Mouse (Mus musculus) testis, adult 2 months (tissue): ENCODE data around the gene Fosl1.

ENCODE experiments used
- CTCF ChIP-seq: fragments of 200-500 bp; IDR thresholded peaks from 2 replicates; pipeline ENCODE4 v1.5.1; 2012; ENCODE audit warnings: low read depth, mild to moderate bottlenecking, inconsistent platforms, low read length, moderate library complexity; ENCODE audit not compliant: control insufficient read depth, insufficient read depth, insufficient replicate concordance
- POLR2A ChIP-seq: fragments of 200-500 bp; IDR thresholded peaks from 2 replicates; pipeline ENCODE4 v1.6.1; 2012; ENCODE audit warnings: low read depth, mild to moderate bottlenecking, inconsistent platforms, low read length, moderate library complexity; ENCODE audit not compliant: control insufficient read depth

DNA sequence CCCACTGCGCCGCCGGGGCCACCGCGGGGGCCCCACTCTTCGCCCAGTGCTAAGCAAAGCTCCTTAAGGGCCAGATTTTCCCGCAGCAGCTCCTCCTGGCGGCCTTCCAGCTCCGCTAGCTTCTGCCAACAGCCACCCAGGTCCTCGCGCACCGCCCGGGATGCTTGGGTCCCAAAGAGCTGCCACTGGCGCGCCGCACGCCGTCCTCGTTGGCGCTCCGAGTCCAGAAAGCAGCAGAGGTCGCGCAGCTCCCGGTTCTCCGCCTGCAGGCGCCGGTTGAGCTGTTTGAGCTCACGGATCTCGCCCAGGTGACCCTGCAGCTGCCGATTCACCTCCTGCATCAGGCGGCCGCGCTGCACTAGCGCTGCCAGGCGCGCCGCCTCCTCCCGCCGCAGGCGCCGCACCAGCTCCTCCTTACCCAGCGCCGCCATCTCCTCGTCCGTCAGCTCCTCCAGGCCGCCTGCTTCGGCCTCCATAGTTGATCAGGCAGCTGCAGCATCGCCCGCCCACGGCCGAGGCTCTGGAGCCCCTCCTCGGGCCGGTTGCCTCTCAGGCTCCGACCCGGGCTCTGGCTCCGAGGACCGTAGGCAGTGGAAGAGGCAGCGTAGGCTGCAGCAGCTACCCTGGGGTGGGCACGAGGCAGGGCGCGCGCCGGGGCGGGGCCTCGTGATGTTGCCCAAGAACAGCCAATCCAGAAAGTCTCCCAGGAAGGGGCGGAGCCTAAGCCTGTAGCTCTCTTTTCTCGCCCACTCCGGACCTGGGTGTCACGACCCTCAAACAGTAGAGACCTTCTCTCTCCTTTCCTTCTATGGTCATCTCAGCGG, 9.8 kb downstream of the Fosl1 start:
- TF ChIP-seq POLR2A (peak; percentile 54), CTCF (no peak)
